Mouse (Mus musculus) neural tube, postnatal 0 days (tissue): Measurements from ENCODE around the gene Syt3. TPM values are rescaled to one million over a fixed set of nuclear protein-coding genes. Genes with fewer than 3 reads are reported as not detected.

Experiments used
- polyA plus RNA-seq: library from polyadenylated mRNA; unstranded; fragments of >200 nt; fragmentation: Nextera tagmentation; extraction: Ambion mirVana; gene quantifications from 2 replicates; pipeline ENCODE4 v1.2.1, GENCODE M21; 2015

The Syt3 gene
- polyA plus RNA-seq: 100 and 108 TPM in 2 replicates

DNA sequence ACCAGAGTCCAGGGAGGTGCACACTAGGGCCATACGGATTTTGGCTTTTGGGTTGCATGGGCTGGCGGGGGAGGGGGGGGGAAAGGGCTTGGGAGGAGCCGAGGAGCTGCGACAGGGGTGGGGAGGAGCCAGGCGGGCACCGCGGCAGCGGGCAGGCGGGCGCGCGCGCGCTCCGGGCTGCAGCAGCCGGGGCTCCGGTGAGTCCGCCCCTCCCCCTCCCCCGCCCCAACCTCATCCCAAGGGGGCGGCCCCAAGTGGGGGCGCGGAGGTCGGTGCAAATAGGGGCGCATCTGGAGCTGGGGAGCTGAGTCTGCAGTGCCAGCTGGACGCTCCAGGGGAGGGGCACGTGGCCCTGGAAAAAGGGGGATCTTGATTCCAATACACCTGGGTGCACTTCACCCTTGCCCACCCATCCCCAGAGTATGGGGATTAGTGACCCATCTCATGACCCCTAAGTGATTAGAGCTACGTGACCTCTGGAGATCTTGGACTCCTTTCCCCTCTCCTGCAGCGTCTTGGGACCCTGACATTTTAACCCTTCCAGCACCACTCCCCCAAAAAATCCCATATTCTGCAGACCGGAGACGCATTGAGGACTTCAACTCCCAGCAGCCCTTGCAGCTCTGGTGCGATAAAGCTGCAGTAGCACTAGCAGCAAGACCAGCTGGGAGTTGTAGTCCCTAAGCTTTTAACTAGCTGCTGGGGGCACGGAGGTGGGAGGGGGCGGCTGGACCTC, at the start of gene Syt3:
TSS of gene Syt3 (plus strand) at position 123 of the 736 bp plus-strand sequence.

GRCm38 (mm10) chr7:44385720-44386119, 1.8 kb downstream of the Syt3 start, which contains the start of gene 1700008O03Rik:
Gene 1700008O03Rik (minus strand): TSS chr7:44385820.

DNA sequence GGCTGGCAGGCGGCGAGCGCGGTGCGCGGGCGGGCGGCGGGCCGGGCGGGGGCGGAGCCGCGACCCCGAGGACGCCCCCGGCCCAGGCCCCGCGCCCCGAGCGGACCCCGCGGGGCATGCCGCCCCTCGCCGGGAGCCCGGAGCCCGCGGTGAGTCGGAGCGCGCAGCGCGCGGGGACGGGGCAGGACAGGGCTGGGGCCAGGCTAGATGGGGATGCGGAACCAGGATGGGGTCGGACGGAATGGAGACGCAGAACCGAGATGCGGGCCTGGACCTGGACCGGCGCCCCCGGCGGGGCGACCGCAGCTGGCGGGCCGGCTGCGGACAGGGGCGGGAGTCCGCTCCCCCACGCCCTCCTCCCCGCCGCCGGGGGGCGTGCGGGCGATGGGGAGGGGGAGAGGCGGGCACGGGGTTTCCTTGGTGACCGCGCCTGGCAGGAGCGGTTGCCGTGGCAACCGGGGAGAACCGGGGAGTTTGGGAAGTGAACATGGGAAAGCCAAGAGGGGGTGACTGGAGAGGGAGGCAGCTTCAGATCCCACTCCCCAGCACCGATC, 45.1 kb downstream of the Syt3 start, which contains the start of gene Lrrc4b:
TSS of gene Lrrc4b (plus strand) at position 51 of the 554 bp plus-strand sequence.

Other genes starting within 250 kb of the Syt3 start
- not detected in 2 replicates for gene Klk1b16, start 247.3 kb upstream of the Syt3 start, polyA plus RNA-seq
- gene Klk1b24, start 195.9 kb upstream of the Syt3 start, polyA plus RNA-seq: not detected in 2 replicates
- gene Klk1b3, start 185.9 kb upstream of the Syt3 start, polyA plus RNA-seq: not detected in 2 replicates
- not detected in 2 replicates for gene Klk1b4, start 176.7 kb upstream of the Syt3 start, polyA plus RNA-seq
- not detected in 2 replicates for gene Klk1b5, start 168.2 kb upstream of the Syt3 start, polyA plus RNA-seq
- gene Klk1, start 158.7 kb upstream of the Syt3 start, polyA plus RNA-seq: not detected in 2 replicates
- gene Gm36864, start 147.9 kb upstream of the Syt3 start, polyA plus RNA-seq: 0.10 TPM in 1 of 2 replicates, not detected in the other
- 2.0 and 2.2 TPM in 2 replicates for gene 1700028J19Rik, start 137.4 kb upstream of the Syt3 start, polyA plus RNA-seq
- gene 2410002F23Rik, start 137.4 kb upstream of the Syt3 start, polyA plus RNA-seq: 180 and 195 TPM in 2 replicates
- gene Acp4, start 126.7 kb upstream of the Syt3 start, polyA plus RNA-seq: not detected in 2 replicates
- not detected in 2 replicates for gene Gm15517, start 122.7 kb upstream of the Syt3 start, polyA plus RNA-seq
- gene Clec11a, start 77.2 kb upstream of the Syt3 start, polyA plus RNA-seq: 5.7 and 7.1 TPM in 2 replicates
- 52.8 and 59.3 TPM in 2 replicates for gene Shank1, start 73.8 kb upstream of the Syt3 start, polyA plus RNA-seq
- 4.4 and 6.2 TPM in 2 replicates for gene 1700008O03Rik, start 1.7 kb downstream of the Syt3 start, polyA plus RNA-seq
- 27.6 and 27.7 TPM in 2 replicates for gene Lrrc4b, start 44.9 kb downstream of the Syt3 start, polyA plus RNA-seq
- 1.8 and 2.4 TPM in 2 replicates for gene Aspdh, start 81.3 kb downstream of the Syt3 start, polyA plus RNA-seq
- 37.0 and 40.2 TPM in 2 replicates for gene Josd2, start 83.9 kb downstream of the Syt3 start, polyA plus RNA-seq
- 183 and 194 TPM in 2 replicates for gene Emc10, start 112.4 kb downstream of the Syt3 start, polyA plus RNA-seq
- 21.1 and 31.4 TPM in 2 replicates for gene Fam71e1, start 112.5 kb downstream of the Syt3 start, polyA plus RNA-seq
- gene Mybpc2, start 140.6 kb downstream of the Syt3 start, polyA plus RNA-seq: 0.20 and 0.36 TPM in 2 replicates
- 0.32 TPM in 1 of 2 replicates, not detected in the other for gene Spib, start 148.0 kb downstream of the Syt3 start, polyA plus RNA-seq
- gene Pold1, start 164.7 kb downstream of the Syt3 start, polyA plus RNA-seq: 9.2 and 10.7 TPM in 2 replicates
- gene Nr1h2, start 169.8 kb downstream of the Syt3 start, polyA plus RNA-seq: 47.5 and 53.6 TPM in 2 replicates
- gene Napsa, start 188.3 kb downstream of the Syt3 start, polyA plus RNA-seq: 0.62 and 1.2 TPM in 2 replicates
- 11.6 and 11.9 TPM in 2 replicates for gene Kcnc3, start 206.6 kb downstream of the Syt3 start, polyA plus RNA-seq